Mouse (Mus musculus): ENCODE data around the gene Ggta1. TPM values are rescaled to one million over a fixed set of nuclear protein-coding genes. Genes with fewer than 3 reads are reported as not detected.

Ggta1 gene
- total RNA-seq, 1 experiment, result 36.5 TPM

DNA sequence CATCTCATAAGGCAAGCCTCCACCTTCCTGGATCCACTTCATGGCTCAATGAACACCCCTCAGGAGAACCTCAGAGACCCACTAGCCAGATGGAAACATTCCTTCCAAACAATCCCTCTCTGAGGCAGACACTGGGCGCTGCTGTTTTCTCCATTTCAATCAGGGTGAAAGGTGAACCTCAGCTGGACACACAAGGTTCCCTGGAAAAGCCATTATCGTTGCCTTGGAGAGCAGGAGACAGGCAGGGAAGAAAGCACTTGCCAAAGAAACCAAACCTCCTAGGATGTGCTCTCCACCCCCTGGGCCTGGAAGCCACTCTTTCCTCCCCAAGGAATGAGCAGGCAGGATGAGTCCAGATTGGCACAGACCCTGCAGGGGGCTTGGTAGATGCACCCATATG lies 35.5 kb downstream of the Ggta1 start:
- no peak overlapping the region for H3K4me3 ChIP-seq (ENCODE audit: insufficient read depth in 1 of 2, low read depth in 1 of 2, low read length in 2 of 2, poor library complexity in 1 of 2, severe bottlenecking in 1 of 2)
- no peaks in the 10 kb centered on the region for H3K9me3 ChIP-seq (ENCODE audit: control insufficient read depth, insufficient read depth, low read depth, low read length)
- DNase-seq (ENCODE audit: low read depth, low spot score), result no peak
- H3K9ac ChIP-seq (ENCODE audit: insufficient read depth, low read depth, low read length, poor library complexity, severe bottlenecking), result no peak overlapping the region
- TF ChIP-seq CHD2 (IDR thresholded peaks at IDR 0.05; ENCODE audit: low read depth, low read length) (no peak), ZNF384 (IDR thresholded peaks at IDR 0.05; ENCODE audit: low read depth, low read length) (no peak), HCFC1 (IDR thresholded peaks at IDR 0.05; ENCODE audit: borderline replicate concordance, insufficient read depth, low read length) (no peak), MAFK (IDR thresholded peaks at IDR 0.05; ENCODE audit: insufficient read depth, low read depth, low read length) (no peak), ZC3H11A (IDR thresholded peaks at IDR 0.05; ENCODE audit: borderline replicate concordance, low read depth, low read length) (no peak)
- in situ Hi-C loops (cut with MboI; ENCODE audit: low sequenced_read_pairs in 2 of 2, unreplicated experiment in 2 of 2), result no loop called here
- no peak overlapping the region; the same call in 1 of the 2 replicates for H3K27ac ChIP-seq (ENCODE audit: insufficient read depth, low read depth, low read length, poor library complexity, severe bottlenecking)
- H3K4me1 ChIP-seq (ENCODE audit: control insufficient read depth in 2 of 2, insufficient read depth in 2 of 2, low read length in 2 of 2, poor library complexity in 1 of 2), result 0 out of 4 replicates have a peak, but pooled peaks cover 0 to 2% of the 10 kb centered on the region in 2 experiments
- H3K36me3 ChIP-seq (ENCODE audit: control insufficient read depth, insufficient read depth, low read length, poor library complexity, severe bottlenecking), result peaks cover 11% of the 10 kb centered on the region

DNA sequence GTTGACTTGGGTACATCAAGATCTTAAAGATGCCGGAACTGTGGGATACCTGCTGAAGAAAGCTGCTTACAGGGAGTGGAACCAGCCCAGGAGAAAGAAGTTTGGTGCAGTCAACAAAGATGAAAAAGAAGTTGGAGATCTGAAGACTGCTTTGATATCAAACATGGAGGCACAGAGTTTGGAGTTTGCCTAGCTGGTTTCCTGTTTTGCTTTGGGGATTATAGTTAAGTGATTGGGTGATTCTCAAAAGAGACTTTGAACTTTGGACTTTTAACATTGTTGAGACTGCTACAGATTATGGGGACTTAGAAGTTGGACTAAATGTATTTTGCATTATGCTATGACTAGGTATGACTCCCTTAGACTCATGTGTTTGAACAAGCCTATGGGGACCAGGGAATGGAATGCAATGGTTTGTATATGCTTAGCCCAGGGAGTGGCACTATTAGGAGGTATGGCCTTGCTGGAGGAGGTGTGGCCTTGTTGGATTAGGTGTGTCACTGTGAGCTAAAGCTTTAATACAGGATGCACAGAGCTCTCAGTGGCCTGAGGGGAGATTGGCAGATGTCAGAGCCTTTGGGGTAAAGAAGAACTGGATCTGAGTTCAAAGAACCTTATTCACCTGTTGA lies 39.2 kb downstream of the Ggta1 start:
- peaks cover 17% of the 10 kb centered on the region for H3K36me3 ChIP-seq (ENCODE audit: control insufficient read depth, insufficient read depth, low read length, poor library complexity, severe bottlenecking)
- no peak overlapping the region for H3K9ac ChIP-seq (ENCODE audit: insufficient read depth, low read depth, low read length, poor library complexity, severe bottlenecking)
- DNase-seq (ENCODE audit: low read depth, low spot score), result no peak
- in situ Hi-C loops (cut with MboI; ENCODE audit: low sequenced_read_pairs in 2 of 2, unreplicated experiment in 2 of 2), result no loop called here
- 0 out of 4 replicates have a peak, but pooled peaks cover 0 to 2% of the 10 kb centered on the region in 2 experiments for H3K4me1 ChIP-seq (ENCODE audit: control insufficient read depth in 2 of 2, insufficient read depth in 2 of 2, low read length in 2 of 2, poor library complexity in 1 of 2)
- H3K27ac ChIP-seq (ENCODE audit: insufficient read depth, low read depth, low read length, poor library complexity, severe bottlenecking), result no peak overlapping the region
- no peak overlapping the region for H3K4me3 ChIP-seq (ENCODE audit: insufficient read depth in 1 of 2, low read depth in 1 of 2, low read length in 2 of 2, poor library complexity in 1 of 2, severe bottlenecking in 1 of 2)
- no peaks in the 10 kb centered on the region for H3K9me3 ChIP-seq (ENCODE audit: control insufficient read depth, insufficient read depth, low read depth, low read length)
- TF ChIP-seq ZC3H11A (IDR thresholded peaks at IDR 0.05; ENCODE audit: borderline replicate concordance, low read depth, low read length), result no peak
- TF ChIP-seq ZNF384 (IDR thresholded peaks at IDR 0.05; ENCODE audit: low read depth, low read length), result no peak
- no peak for TF ChIP-seq CHD2 (IDR thresholded peaks at IDR 0.05; ENCODE audit: low read depth, low read length)
- no peak for TF ChIP-seq HCFC1 (IDR thresholded peaks at IDR 0.05; ENCODE audit: borderline replicate concordance, insufficient read depth, low read length)
- TF ChIP-seq MAFK (IDR thresholded peaks at IDR 0.05; ENCODE audit: insufficient read depth, low read depth, low read length), result no peak

DNA sequence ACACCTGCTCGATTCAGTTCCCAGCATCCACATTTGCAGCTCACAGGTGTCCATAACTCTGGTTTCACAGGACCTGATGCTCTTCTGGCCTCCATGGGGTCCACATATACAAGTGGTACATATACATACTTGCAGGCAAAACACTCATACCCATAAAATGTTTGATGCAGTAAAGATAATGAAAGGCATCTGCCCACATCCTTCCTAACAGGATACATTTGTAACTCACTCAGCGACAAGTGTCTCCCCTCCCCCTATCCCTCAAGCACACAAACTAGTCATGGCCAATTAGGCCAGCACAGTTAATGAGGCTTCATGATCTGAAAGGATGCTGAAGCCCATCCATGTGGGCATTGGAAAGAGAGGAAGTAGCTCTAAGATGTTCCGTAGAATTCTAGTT lies 40.6 kb downstream of the Ggta1 start:
- in situ Hi-C loops (cut with MboI; ENCODE audit: low sequenced_read_pairs in 2 of 2, unreplicated experiment in 2 of 2), result no loop called here
- H3K36me3 ChIP-seq (ENCODE audit: control insufficient read depth, insufficient read depth, low read length, poor library complexity, severe bottlenecking), result peaks cover 16% of the 10 kb centered on the region
- H3K4me1 ChIP-seq (ENCODE audit: control insufficient read depth in 2 of 2, insufficient read depth in 2 of 2, low read length in 2 of 2, poor library complexity in 1 of 2), result 0 out of 4 replicates have a peak, but pooled peaks cover 0 to 2% of the 10 kb centered on the region in 2 experiments
- H3K4me3 ChIP-seq (ENCODE audit: insufficient read depth in 1 of 2, low read depth in 1 of 2, low read length in 2 of 2, poor library complexity in 1 of 2, severe bottlenecking in 1 of 2), result no peak overlapping the region
- no peak for DNase-seq (ENCODE audit: low read depth, low spot score)
- H3K27ac ChIP-seq (ENCODE audit: insufficient read depth, low read depth, low read length, poor library complexity, severe bottlenecking), result no peak overlapping the region
- no peak for TF ChIP-seq ZC3H11A (IDR thresholded peaks at IDR 0.05; ENCODE audit: borderline replicate concordance, low read depth, low read length)
- no peak for TF ChIP-seq CHD2 (IDR thresholded peaks at IDR 0.05; ENCODE audit: low read depth, low read length)
- TF ChIP-seq MAFK (IDR thresholded peaks at IDR 0.05; ENCODE audit: insufficient read depth, low read depth, low read length), result no peak
- no peak for TF ChIP-seq ZNF384 (IDR thresholded peaks at IDR 0.05; ENCODE audit: low read depth, low read length)
- TF ChIP-seq HCFC1 (IDR thresholded peaks at IDR 0.05; ENCODE audit: borderline replicate concordance, insufficient read depth, low read length), result no peak
- no peak overlapping the region for H3K9ac ChIP-seq (ENCODE audit: insufficient read depth, low read depth, low read length, poor library complexity, severe bottlenecking)
- no peaks in the 10 kb centered on the region for H3K9me3 ChIP-seq (ENCODE audit: control insufficient read depth, insufficient read depth, low read depth, low read length)

DNA sequence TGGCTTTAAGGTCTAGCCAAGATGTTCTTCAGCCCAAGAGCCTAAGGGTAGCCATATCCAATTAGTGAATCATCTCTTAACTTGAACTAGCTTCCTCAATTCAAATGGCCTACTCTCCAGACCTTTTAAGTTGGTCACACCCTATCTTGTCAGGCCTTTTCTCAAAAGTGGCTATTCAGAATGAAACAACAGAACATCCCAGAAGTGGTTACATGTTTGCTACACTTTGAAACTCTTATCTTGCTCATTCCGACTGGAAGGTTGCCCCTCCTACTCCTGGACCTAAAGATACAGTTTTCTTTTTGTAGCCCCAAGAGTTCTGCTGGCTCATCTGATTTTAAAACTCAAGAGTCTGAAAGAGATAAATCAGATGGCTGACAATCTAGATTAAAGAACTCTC lies 42.4 kb downstream of the Ggta1 start:
- H3K4me3 ChIP-seq (ENCODE audit: insufficient read depth in 1 of 2, low read depth in 1 of 2, low read length in 2 of 2, poor library complexity in 1 of 2, severe bottlenecking in 1 of 2), result no peak overlapping the region
- TF ChIP-seq ZNF384 (IDR thresholded peaks at IDR 0.05; ENCODE audit: low read depth, low read length), result no peak
- no peak for TF ChIP-seq CHD2 (IDR thresholded peaks at IDR 0.05; ENCODE audit: low read depth, low read length)
- no peak for TF ChIP-seq ZC3H11A (IDR thresholded peaks at IDR 0.05; ENCODE audit: borderline replicate concordance, low read depth, low read length)
- no peak for TF ChIP-seq MAFK (IDR thresholded peaks at IDR 0.05; ENCODE audit: insufficient read depth, low read depth, low read length)
- no peak for TF ChIP-seq HCFC1 (IDR thresholded peaks at IDR 0.05; ENCODE audit: borderline replicate concordance, insufficient read depth, low read length)
- H3K4me1 ChIP-seq (ENCODE audit: control insufficient read depth in 2 of 2, insufficient read depth in 2 of 2, low read length in 2 of 2, poor library complexity in 1 of 2), result 0 out of 4 replicates have a peak, but pooled peaks cover 0 to 2% of the 10 kb centered on the region in 2 experiments
- H3K27ac ChIP-seq (ENCODE audit: insufficient read depth, low read depth, low read length, poor library complexity, severe bottlenecking), result no peak overlapping the region
- in situ Hi-C loops (cut with MboI; ENCODE audit: low sequenced_read_pairs in 2 of 2, unreplicated experiment in 2 of 2), result no loop called here
- H3K9ac ChIP-seq (ENCODE audit: insufficient read depth, low read depth, low read length, poor library complexity, severe bottlenecking), result no peak overlapping the region
- H3K9me3 ChIP-seq (ENCODE audit: control insufficient read depth, insufficient read depth, low read depth, low read length), result no peaks in the 10 kb centered on the region
- no peak for DNase-seq (ENCODE audit: low read depth, low spot score)
- H3K36me3 ChIP-seq (ENCODE audit: control insufficient read depth, insufficient read depth, low read length, poor library complexity, severe bottlenecking), result peaks cover 16% of the 10 kb centered on the region

All from ES-E14 (cell line).